Mouse (Mus musculus) spleen, adult 2 months (tissue): ENCODE measurements at regions not wholly inside any gene's neighbourhood (a gene's known extent, or its start where the extent isn't known, plus 50 kb on each side); places are given as distances from the start of the nearest gene placed in this dataset.

ENCODE experiments used
- CTCF ChIP-seq: fragments of 200-500 bp; IDR thresholded peaks from 2 replicates; pipeline ENCODE4 v1.5.1; 2011; ENCODE audit warnings: mild to moderate bottlenecking, inconsistent platforms; ENCODE audit not compliant: insufficient read depth, insufficient read length, insufficient replicate concordance; ENCODE audit errors: extremely low read depth
- POLR2A ChIP-seq: fragments of 200-500 bp; IDR thresholded peaks from 2 replicates; pipeline ENCODE4 v1.6.1; 2011; ENCODE audit warnings: low read depth, low read length, inconsistent platforms

- TF ChIP-seq CTCF (no peak), POLR2A (no peak)
Observed at GRCm38 (mm10) chr4:55604915-55605314, 72.6 kb upstream of the Klf4 start.
